Mouse (Mus musculus): ENCODE measurements around the gene Slc52a3.

DNA sequence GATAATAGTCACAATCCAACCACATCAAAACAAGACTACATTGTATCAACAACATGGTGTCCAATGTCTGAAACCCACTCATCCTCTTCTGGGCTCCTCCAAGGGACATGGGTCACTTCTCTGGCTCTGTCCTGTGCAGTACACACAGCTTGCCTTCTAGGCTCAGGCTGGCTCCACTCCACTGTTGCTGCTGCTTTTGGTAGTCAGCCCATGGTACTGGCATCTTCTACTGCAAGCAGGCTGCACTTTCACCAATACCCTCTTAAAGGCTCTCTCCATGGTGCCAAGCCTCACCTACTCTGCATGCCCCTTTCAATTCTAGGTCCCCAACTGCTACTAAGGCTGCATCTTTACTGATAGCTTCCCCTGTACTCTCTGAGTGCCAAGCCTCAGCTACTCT is 43.8 kb downstream of the Slc52a3 start:
- no peak for TF ChIP-seq POLR2A (IDR thresholded peaks at IDR 0.05; ENCODE audit: low read depth, low read length)
- TF ChIP-seq CTCF (IDR thresholded peaks at IDR 0.05; ENCODE audit: extremely low read depth, insufficient read length, insufficient replicate concordance, low read depth, low read length): no peak
